Mouse (Mus musculus) stomach, postnatal 0 days (tissue): ENCODE data around the gene Olfr1219. TPM values are rescaled to one million over a fixed set of nuclear protein-coding genes. Genes with fewer than 3 reads are reported as not detected.

Source experiments
- ATAC-seq: fragments of 200-750 bp; cut with Nextera tagmentation; 2 replicates; pipeline ENCODE4 v1.8.0; 2017; ENCODE audit not compliant: low FRiP score, low TSS enrichment
- DNase-seq: peaks from one replicate; pipeline ENCODE4 v3.0.0-alpha.2; 2016; ENCODE audit warnings: low spot score
- H3K27ac ChIP-seq: fragments of 300-500 bp; sonication (generic); replicated peaks from 2 replicates; pipeline ENCODE4 v1.5.1; 2014; ENCODE audit warnings: mild to moderate bottlenecking, control low read depth
- H3K27me3 ChIP-seq: fragments of 300-500 bp; sonication (generic); 2 replicates; pipeline ENCODE4 v1.6.1; 2014; ENCODE audit warnings: low read length; ENCODE audit not compliant: control insufficient read depth, insufficient read depth
- H3K36me3 ChIP-seq: fragments of 300-500 bp; sonication (generic); 2 replicates; pipeline ENCODE4 v1.6.1; 2014; ENCODE audit warnings: low read length, mixed read lengths; ENCODE audit not compliant: control insufficient read depth, insufficient read depth
- H3K4me1 ChIP-seq: fragments of 300-500 bp; sonication (generic); replicated peaks from 2 replicates; pipeline ENCODE4 v1.6.1; 2014; ENCODE audit warnings: antibody characterized with exemption; ENCODE audit not compliant: control insufficient read depth, insufficient read depth
- H3K4me2 ChIP-seq: fragments of 300-500 bp; sonication (generic); replicated peaks from 2 replicates; pipeline ENCODE4 v1.6.1; 2014; ENCODE audit warnings: low read depth, mild to moderate bottlenecking, control low read depth, moderate library complexity
- H3K4me3 ChIP-seq: fragments of 300-500 bp; sonication (generic); 2 replicates; pipeline ENCODE4 v1.5.1; 2014; ENCODE audit warnings: low read depth, low read length, control low read depth
- H3K9ac ChIP-seq: fragments of 300-500 bp; sonication (generic); 2 replicates; pipeline ENCODE4 v1.6.1; 2014; ENCODE audit warnings: mild to moderate bottlenecking, low read length, control low read depth, mixed read lengths
- H3K9me3 ChIP-seq: fragments of 300-500 bp; sonication (generic); 2 replicates; pipeline ENCODE4 v1.6.1; 2016; ENCODE audit warnings: low read length; ENCODE audit not compliant: control insufficient read depth
- CTCF ChIP-seq: IDR thresholded peaks from 2 replicates; pipeline ENCODE4 v1.5.1; 2016; ENCODE audit warnings: antibody characterized with exemption, low read depth, mild to moderate bottlenecking, moderate library complexity
- EP300 ChIP-seq: optimal IDR thresholded peaks from 2 replicates; pipeline ENCODE3; 2016; ENCODE audit warnings: antibody characterized with exemption
- WGBS: fragments of 180-500 bp; shearing (Covaris S2); extraction: QIAGEN DNeasy Blood & Tissue Kit; methylation state at CpG from one replicate; pipeline ENCODE4 v1.1.7; 2014; 5-methylcytosine and 5-hydroxymethylcytosine counted together
- polyA plus RNA-seq: library from polyadenylated mRNA; unstranded; fragments of >200 nt; fragmentation: Nextera tagmentation; extraction: Ambion mirVana; gene quantifications from 2 replicates; pipeline ENCODE4 v1.2.1, GENCODE M21; 2015

Gene Olfr1219
- polyA plus RNA-seq = not detected in 2 replicates

GRCm38 (mm10) chr2:89083413-89083812 is at the start of gene Olfr1219:
Gene Olfr1219, minus strand, starts transcription at chr2:89083513.
- no peaks in the 10 kb centered on the region for H3K27me3 ChIP-seq
- TF ChIP-seq EP300 (no peak), CTCF (no peak)
- 54% methylated on average over 1 of the region's 1 CpGs for WGBS
- no peaks in the 10 kb centered on the region for H3K36me3 ChIP-seq
- H3K9ac ChIP-seq = no peak within 1 kb of the TSS
- H3K9me3 ChIP-seq = no peaks in the 10 kb centered on the region
- no peak for ATAC-seq
- H3K4me3 ChIP-seq = no peak within 1 kb of the TSS
- H3K27ac ChIP-seq = no peak within 1 kb of the TSS
- no peaks in the 10 kb centered on the region for H3K4me1 ChIP-seq
- no peak within 1 kb of the TSS for H3K4me2 ChIP-seq
- no peak for DNase-seq

- ATAC-seq = no peak
- no peak within 1 kb of the TSS for H3K4me2 ChIP-seq
- no peak for DNase-seq
- WGBS = 60% methylated on average over 3 of the region's 3 CpGs
- H3K9me3 ChIP-seq = no peaks in the 10 kb centered on the region
- H3K27ac ChIP-seq = no peak within 1 kb of the TSS
- no peak within 1 kb of the TSS for H3K9ac ChIP-seq
- no peak for TF ChIP-seq EP300
- no peak for TF ChIP-seq CTCF
- no peaks in the 10 kb centered on the region for H3K36me3 ChIP-seq
- H3K4me1 ChIP-seq = no peaks in the 10 kb centered on the region
- H3K4me3 ChIP-seq = no peak within 1 kb of the TSS
- no peaks in the 10 kb centered on the region for H3K27me3 ChIP-seq
Observed at GRCm38 (mm10) chr2:89132954-89133353, 49.6 kb upstream of the Olfr1219 start, which contains the start of gene Olfr1222. Gene Olfr1222, minus strand, starts transcription at chr2:89133054.

GRCm38 (mm10) chr2:89117183-89117582 is 33.9 kb upstream of the Olfr1219 start, which contains the start of gene Olfr1221:
Gene Olfr1221, minus strand, starts transcription at chr2:89117283.
- Histone ChIP-seq H3K4me3 (no peak within 1 kb of the TSS), H3K27me3 (no peaks in the 10 kb centered on the region), H3K4me2 (no peak within 1 kb of the TSS), H3K36me3 (no peaks in the 10 kb centered on the region), H3K27ac (no peak within 1 kb of the TSS), H3K9me3 (no peaks in the 10 kb centered on the region), H3K9ac (no peak within 1 kb of the TSS), H3K4me1 (no peaks in the 10 kb centered on the region)
- DNase-seq = no peak
- no peak for ATAC-seq
- no peak for TF ChIP-seq CTCF
- no peak for TF ChIP-seq EP300
- WGBS = 77% methylated on average over 2 of the region's 2 CpGs

GRCm38 (mm10) chr2:89106735-89107134 is 23.4 kb upstream of the Olfr1219 start, which contains the start of gene Olfr1220:
Gene Olfr1220, minus strand, starts transcription at chr2:89106835.
- Histone ChIP-seq H3K9me3 (no peaks in the 10 kb centered on the region), H3K4me3 (no peak within 1 kb of the TSS), H3K9ac (no peak within 1 kb of the TSS), H3K4me1 (no peaks in the 10 kb centered on the region), H3K27ac (no peak within 1 kb of the TSS), H3K36me3 (no peaks in the 10 kb centered on the region), H3K4me2 (no peak within 1 kb of the TSS), H3K27me3 (no peaks in the 10 kb centered on the region)
- WGBS = 69% methylated on average over 3 of the region's 3 CpGs
- DNase-seq = no peak
- TF ChIP-seq CTCF (no peak), EP300 (no peak)
- no peak for ATAC-seq

- Histone ChIP-seq H3K9me3 (no peaks in the 10 kb centered on the region), H3K4me2 (no peak overlapping the region), H3K27ac (no peak overlapping the region), H3K9ac (no peak overlapping the region), H3K4me3 (no peak overlapping the region), H3K36me3 (no peaks in the 10 kb centered on the region), H3K4me1 (no peaks in the 10 kb centered on the region), H3K27me3 (no peaks in the 10 kb centered on the region)
- no peak for TF ChIP-seq CTCF
- TF ChIP-seq EP300 = no peak
- no peak for ATAC-seq
- no peak for DNase-seq
Observed at GRCm38 (mm10) chr2:89105651-89106050, 22.3 kb upstream of the Olfr1219 start.

- no peaks in the 10 kb centered on the region for H3K9me3 ChIP-seq
- no peaks in the 10 kb centered on the region for H3K27me3 ChIP-seq
- no peak for ATAC-seq
- H3K36me3 ChIP-seq = no peaks in the 10 kb centered on the region
- DNase-seq = no peak
- H3K4me2 ChIP-seq = no peak overlapping the region
- TF ChIP-seq EP300 (no peak), CTCF (no peak)
- H3K4me1 ChIP-seq = no peaks in the 10 kb centered on the region
- no peak overlapping the region for H3K9ac ChIP-seq
- H3K27ac ChIP-seq = no peak overlapping the region
- WGBS = 94% methylated on average over 1 of the region's 1 CpGs
- no peak overlapping the region for H3K4me3 ChIP-seq
Observed at GRCm38 (mm10) chr2:89093848-89094247, 10.5 kb upstream of the Olfr1219 start.
